Mouse (Mus musculus) cerebellum, adult 2 months (tissue): ENCODE results near the gene Cep162. TPM values are rescaled to one million over a fixed set of nuclear protein-coding genes. Genes with fewer than 3 reads are reported as not detected.

Experiments
- DNase-seq, 2 experiments: peaks; one replicate each; pipeline ENCODE4 v3.0.0; 2021
- H3K27ac ChIP-seq: fragments of 200-500 bp; 2 replicates; pipeline ENCODE4 v1.5.1; 2012; ENCODE audit warnings: low read length, control low read depth, inconsistent platforms; ENCODE audit not compliant: insufficient read depth
- H3K27me3 ChIP-seq: fragments of 200-500 bp; 2 replicates; pipeline ENCODE4 v1.6.1; 2012; ENCODE audit warnings: inconsistent platforms, mild to moderate bottlenecking, low read length, moderate library complexity; ENCODE audit not compliant: control insufficient read depth, insufficient read depth
- H3K4me1 ChIP-seq: fragments of 200-500 bp; 2 replicates; pipeline ENCODE4 v1.6.1; 2011; ENCODE audit warnings: low read length; ENCODE audit not compliant: control insufficient read depth, insufficient read depth
- H3K4me3 ChIP-seq: fragments of 200-500 bp; replicated peaks from 2 replicates; pipeline ENCODE3; 2011; ENCODE audit warnings: mild to moderate bottlenecking, low read depth, low read length, control low read depth; ENCODE audit not compliant: insufficient read depth
- CTCF ChIP-seq: fragments of 200-500 bp; IDR thresholded peaks from 2 replicates; pipeline ENCODE4 v1.5.1; 2011; ENCODE audit warnings: low read depth, mild to moderate bottlenecking, control low read depth, low read length, moderate library complexity, borderline replicate concordance; ENCODE audit not compliant: insufficient read depth
- POLR2A ChIP-seq: fragments of 200-500 bp; IDR thresholded peaks from 2 replicates; pipeline ENCODE4 v1.6.1; 2011; ENCODE audit warnings: low read length, control low read depth, borderline replicate concordance; ENCODE audit not compliant: insufficient read depth
- WGBS: fragments of 180-500 bp; shearing (Covaris S2); methylation state at CpG from one replicate; pipeline ENCODE4 v1.1.7; 2018; 5-methylcytosine and 5-hydroxymethylcytosine counted together
- polyA plus RNA-seq: library from polyadenylated mRNA; depleted of rRNA; stranded (reverse); fragments of >200 nt; gene quantifications from 2 replicates; pipeline ENCODE4 v1.2.3, GENCODE M21; 2012; rRNA removed

Gene Cep162
- polyA plus RNA-seq, 1 experiment = 5.2 TPM

GRCm38 (mm10) chr9:87152641-87153325 is 102.6 kb downstream of the Cep162 start:
- no peak for TF ChIP-seq POLR2A
- TF ChIP-seq CTCF = no peak
- WGBS = 100% methylated on average over 1 of the region's 1 CpGs
- no peaks in the 10 kb centered on the region for H3K27me3 ChIP-seq
- H3K4me3 ChIP-seq = no peak overlapping the region
- no peak for DNase-seq
- H3K4me1 ChIP-seq = no peaks in the 10 kb centered on the region
- no peak overlapping the region for H3K27ac ChIP-seq

- no peak for TF ChIP-seq POLR2A
- TF ChIP-seq CTCF = no peak
- H3K27ac ChIP-seq = no peak overlapping the region
- no peaks in the 10 kb centered on the region for H3K4me1 ChIP-seq
- H3K4me3 ChIP-seq = no peak overlapping the region
- no peak for DNase-seq
- no peaks in the 10 kb centered on the region for H3K27me3 ChIP-seq
- WGBS = 86% methylated on average over 2 of the region's 2 CpGs
These were observed 107.4 kb downstream of the Cep162 start for GRCm38 (mm10) chr9:87147927-87148326.

- H3K27me3 ChIP-seq = no peaks in the 10 kb centered on the region
- TF ChIP-seq CTCF (no peak), POLR2A (no peak)
- H3K4me1 ChIP-seq = no peaks in the 10 kb centered on the region
- 88% methylated on average over 4 of the region's 4 CpGs for WGBS
- no peak for DNase-seq
- no peak overlapping the region for H3K4me3 ChIP-seq
- no peak overlapping the region for H3K27ac ChIP-seq
These were observed 108.9 kb downstream of the Cep162 start for GRCm38 (mm10) chr9:87146400-87146799.

GRCm38 (mm10) chr9:87145671-87146070 is 109.7 kb downstream of the Cep162 start:
- Histone ChIP-seq H3K27ac (no peak overlapping the region), H3K4me1 (no peaks in the 10 kb centered on the region), H3K4me3 (no peak overlapping the region), H3K27me3 (no peaks in the 10 kb centered on the region)
- no peak for DNase-seq
- WGBS = 65% methylated on average over 11 of the region's 11 CpGs
- TF ChIP-seq POLR2A (no peak), CTCF (no peak)

- no peaks in the 10 kb centered on the region for H3K27me3 ChIP-seq
- 9% methylated on average over 15 of the region's 15 CpGs for WGBS
- H3K4me1 ChIP-seq = no peaks in the 10 kb centered on the region
- H3K27ac ChIP-seq = no peak overlapping the region
- no peak for TF ChIP-seq CTCF
- no peak for TF ChIP-seq POLR2A
- no peak for DNase-seq
- H3K4me3 ChIP-seq = peak overlapping the region; percentile 5
These were observed 110.2 kb downstream of the Cep162 start for GRCm38 (mm10) chr9:87145180-87145579.

- Histone ChIP-seq H3K27me3 (no peaks in the 10 kb centered on the region), H3K4me3 (peak overlapping the region; percentile 61), H3K27ac (no peak overlapping the region), H3K4me1 (no peaks in the 10 kb centered on the region)
- TF ChIP-seq CTCF (no peak), POLR2A (no peak)
- peak; percentile 17 to 35 for DNase-seq
- WGBS = 1% methylated on average over 19 of the region's 19 CpGs
These were observed 110.8 kb downstream of the Cep162 start for GRCm38 (mm10) chr9:87144532-87144931.

- Histone ChIP-seq H3K4me1 (no peaks in the 10 kb centered on the region), H3K4me3 (peak within 1 kb of the TSS; percentile 61), H3K27me3 (no peaks in the 10 kb centered on the region), H3K27ac (no peak within 1 kb of the TSS)
- WGBS = 1% methylated on average over 29 of the region's 29 CpGs
- TF ChIP-seq CTCF = peak; percentile 40; the same call in 1 of the 2 replicates
- no peak for TF ChIP-seq POLR2A
- DNase-seq = peak; percentile 62 to 69
These were observed 111.2 kb downstream of the Cep162 start, which contains the start of gene Mrap2 for GRCm38 (mm10) chr9:87144106-87144505. Gene Mrap2 (plus strand): TSS chr9:87144306.

GRCm38 (mm10) chr9:87143076-87143475 is 112.3 kb downstream of the Cep162 start:
- H3K27ac ChIP-seq = no peak overlapping the region
- WGBS = 91% methylated on average over 3 of the region's 3 CpGs
- H3K4me1 ChIP-seq = no peaks in the 10 kb centered on the region
- DNase-seq = no peak
- no peak overlapping the region for H3K4me3 ChIP-seq
- no peak for TF ChIP-seq POLR2A
- TF ChIP-seq CTCF = no peak
- no peaks in the 10 kb centered on the region for H3K27me3 ChIP-seq

Other genes with a start within 250 kb of the Cep162 start
- 10.0 and 13.2 TPM in 2 replicates for gene Ripply2, start 240.0 kb downstream of the Cep162 start, polyA plus RNA-seq
- 33.6 and 34.3 TPM in 2 replicates for gene Cyb5r4, start 233.5 kb downstream of the Cep162 start, polyA plus RNA-seq
- 14.2 and 17.7 TPM in 2 replicates for gene Mrap2, start 111.2 kb downstream of the Cep162 start, polyA plus RNA-seq